11 mouse cellular contexts compared by ENCODE assay signal in the genomic region with DNA sequence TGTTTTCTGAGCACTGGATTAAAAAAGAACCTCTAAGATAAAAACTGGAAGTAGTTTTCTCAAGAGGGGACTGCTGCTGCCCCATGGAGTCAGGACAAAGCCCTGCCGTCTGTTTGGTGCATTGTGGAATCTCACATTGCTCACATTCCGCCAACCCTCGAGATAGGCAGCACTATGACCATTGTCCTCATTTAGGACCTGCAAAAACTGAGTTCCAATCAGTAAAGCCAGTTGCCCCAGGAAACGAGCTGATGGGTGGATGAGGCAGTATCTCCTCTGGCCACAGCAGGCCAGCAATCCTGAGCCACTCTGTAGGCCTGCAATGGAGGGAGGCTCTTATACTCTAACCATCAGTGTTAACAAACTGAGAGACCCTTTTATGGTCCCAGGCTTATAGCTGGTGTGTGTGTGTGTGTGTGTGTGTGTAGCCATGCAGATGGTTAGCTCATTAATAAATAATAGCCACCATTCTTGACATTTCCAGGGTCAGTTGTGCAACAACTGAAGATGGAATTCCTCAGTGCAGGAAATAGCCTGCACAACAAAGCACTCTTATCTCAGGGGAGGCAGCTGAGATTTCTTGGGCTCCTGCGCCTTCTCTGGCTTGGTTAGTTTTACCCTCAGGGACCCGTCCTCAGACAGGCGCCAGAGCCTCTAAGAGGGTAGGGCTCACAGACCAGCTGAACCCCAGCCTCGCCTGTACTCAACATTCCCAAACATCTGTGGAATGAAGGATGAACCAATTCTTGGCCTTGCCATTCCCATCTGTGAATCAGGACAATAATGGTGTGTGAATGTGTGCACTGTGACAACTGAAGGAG. TPM values are rescaled to one million over a fixed set of nuclear protein-coding genes. Genes with fewer than 3 reads are reported as not detected.
DNase-seq lines count a peak whose midpoint lies in the region; ATAC-seq lines count a peak whose summit lies in the region.
"Had no signal": no experiment of that assay in that cellular context is flagged by ENCODE, and none has a peak within 500 bp of the region (broad histone marks: within the 10 kb centered on the region; RNA-seq: fewer than 3 reads in every experiment).

No protein-coding gene starts in this region.

- no peak overlapping the region; the same call in 1 of the 2 replicates for H3K27ac ChIP-seq in lung, embryonic 15.5 days
- H3K27ac ChIP-seq in heart, embryonic 15.5 days: peak overlapping the region; percentile 28
- no peak overlapping the region for H3K27ac ChIP-seq in neural tube, embryonic 11.5 days (ENCODE audit: low read depth, low read length)

- intact Hi-C loops in left cerebral cortex, postnatal 10 days (cut with DNase I): no loop called here

- H3K36me3 ChIP-seq in lung, embryonic 15.5 days: no peaks in the 10 kb centered on the region
- H3K36me3 ChIP-seq in heart, embryonic 15.5 days: no peaks in the 10 kb centered on the region
- H3K36me3 ChIP-seq in neural tube, embryonic 11.5 days (ENCODE audit: control insufficient read depth, insufficient read depth, low read length): no peaks in the 10 kb centered on the region

- peak; percentile 35; the same call in 1 of the 2 replicates for ATAC-seq in lung, embryonic 15.5 days (ENCODE audit: borderline replicate concordance, extremely low read depth, low FRiP score, low TSS enrichment)
- no peak; the same call in 1 of the 2 replicates for ATAC-seq in heart, embryonic 15.5 days (replicated peaks; ENCODE audit: insufficient number of reproducible peaks, insufficient read depth, low FRiP score, low read depth)
- no peak for ATAC-seq in neural tube, embryonic 11.5 days (ENCODE audit: insufficient read depth, low FRiP score, low TSS enrichment)
- ATAC-seq in erythroblast, adult 5-6 weeks (replicated peaks; ENCODE audit: low FRiP score, poor library complexity, severe bottlenecking): no peak

- H3K4me3 ChIP-seq in lung, embryonic 15.5 days: no peak overlapping the region
- no peak overlapping the region for H3K4me3 ChIP-seq in heart, embryonic 15.5 days
- H3K4me3 ChIP-seq in neural tube, embryonic 11.5 days (ENCODE audit: low read depth, low read length): no peak overlapping the region

- H3K9ac ChIP-seq in lung, embryonic 15.5 days: no peak overlapping the region
- no peak overlapping the region for H3K9ac ChIP-seq in heart, embryonic 15.5 days
- H3K9ac ChIP-seq in neural tube, embryonic 11.5 days (ENCODE audit: low read length): no peak overlapping the region
- H3K9ac ChIP-seq: liver, postnatal 0 days had no signal

- peaks cover 22% of the 10 kb centered on the region for H3K4me1 ChIP-seq in lung, embryonic 15.5 days
- peaks cover 31% of the 10 kb centered on the region for H3K4me1 ChIP-seq in heart, embryonic 15.5 days (replicated peaks)
- H3K4me1 ChIP-seq in neural tube, embryonic 11.5 days (ENCODE audit: control insufficient read depth, insufficient read depth, low read length): peaks cover 4% of the 10 kb centered on the region; the same call in 1 of the 2 replicates

- no peaks in the 10 kb centered on the region for H3K9me3 ChIP-seq in lung, embryonic 15.5 days
- no peaks in the 10 kb centered on the region for H3K9me3 ChIP-seq in heart, embryonic 15.5 days (replicated peaks)
- H3K9me3 ChIP-seq in neural tube, embryonic 11.5 days (ENCODE audit: control insufficient read depth, low read length): no peaks in the 10 kb centered on the region

- peak; percentile 21 for DNase-seq in adrenal gland, postnatal 14 days
- DNase-seq in adrenal gland, adult 8-10 months: no peak
- no peak for DNase-seq in lung, postnatal 14 days
- peak; percentile 30 for DNase-seq in neural tube, embryonic 11.5 days (ENCODE audit: low spot score)
- no peak for DNase-seq in left cerebral cortex, postnatal 10 days (ENCODE audit: extremely low spot score in 1 of 2, low spot score in 2 of 2)
- DNase-seq: cerebellum, adult 18-20 months; layer of hippocampus, adult 9-11 months; liver, postnatal 0 days had no signal

- no peaks in the 10 kb centered on the region for H3K27me3 ChIP-seq in lung, embryonic 15.5 days
- no peaks in the 10 kb centered on the region for H3K27me3 ChIP-seq in heart, embryonic 15.5 days
- no peaks in the 10 kb centered on the region for H3K27me3 ChIP-seq in neural tube, embryonic 11.5 days (ENCODE audit: control insufficient read depth, insufficient read depth, low read length)

- H3K4me2 ChIP-seq in lung, embryonic 15.5 days: no peak overlapping the region
- H3K4me2 ChIP-seq in heart, embryonic 15.5 days: no peak overlapping the region
- no peak overlapping the region for H3K4me2 ChIP-seq in neural tube, embryonic 11.5 days (ENCODE audit: low read depth)

- 36% methylated on average over 8 of the region's 8 CpGs for WGBS in lung, embryonic 15.5 days
- WGBS in heart, embryonic 15.5 days: 32% methylated on average over 8 of the region's 8 CpGs
- WGBS in neural tube, embryonic 11.5 days: 43% methylated on average over 8 of the region's 8 CpGs

RNA-seq across cellular contexts. Expression of a gene that starts 52.4 kb away (rescaled TPM):
- total RNA-seq in adrenal gland, postnatal 14 days (2021): 7.8 and 7.9 TPM in 2 replicates
- 1 to 10 TPM; 5.4 to 7.0 (median 6.4) TPM for total RNA-seq in adrenal gland, adult 8-10 months (2022)
- polyA plus RNA-seq in lung, embryonic 15.5 days (2015; fragmentation: Nextera tagmentation; extraction: Ambion mirVana): 57.3 and 58.8 TPM in 2 replicates
- 33.6 and 34.5 TPM in 2 replicates for polyA plus RNA-seq in heart, embryonic 15.5 days (2015; fragmentation: Nextera tagmentation; extraction: Ambion mirVana)
- 101 and 107 TPM in 2 replicates for polyA plus RNA-seq in neural tube, embryonic 11.5 days (2014; fragmentation: Nextera tagmentation; extraction: Ambion mirVana)
- total RNA-seq in erythroblast, adult 5-6 weeks (2015; ENCODE audit: low replicate concordance): not detected in 2 replicates
- total RNA-seq in erythroblast, adult 5-6 weeks (2017; ENCODE audit: low replicate concordance): 0.56 TPM in 1 of 2 replicates, not detected in the other
- total RNA-seq in left cerebral cortex, postnatal 10 days (2021): 10 to 100 TPM; 32.0 to 37.9 TPM

Comparison
In these comparisons a context has a peak if more than half of its experiments do, and no peak if none do; other contexts are left out.
1. DNase-seq: peak in adrenal gland, postnatal 14 days (single experiment) and neural tube, embryonic 11.5 days (single experiment); none in adrenal gland, adult 8-10 months (single experiment), lung, postnatal 14 days (single experiment) and left cerebral cortex, postnatal 10 days (0 of 2).